Mouse (Mus musculus) gastrocnemius, adult 8-10 months (tissue): ENCODE measurements at regions not wholly inside any gene's neighbourhood (a gene's known extent, or its start where the extent isn't known, plus 50 kb on each side); places are given as distances from the start of the nearest gene placed in this dataset.

Experiments used
- DNase-seq, 2 experiments: peaks; one replicate each; pipeline ENCODE4 v3.0.0; 2022; ENCODE audit warnings: low spot score in 2 of 2

- DNase-seq, result peak in 1 of 2 experiments; percentile 35
Measured at GRCm38 (mm10) chr12:79886494-79886893, 226.3 kb downstream of the Zfp36l1 start.

GRCm38 (mm10) chr12:79885286-79885685 is 227.5 kb downstream of the Zfp36l1 start:
- DNase-seq, result no peak

- no peak for DNase-seq
Measured at GRCm38 (mm10) chr12:79883651-79884050, 229.2 kb downstream of the Zfp36l1 start.

GRCm38 (mm10) chr12:79880751-79881261 is 232.0 kb downstream of the Zfp36l1 start:
- DNase-seq, result peak in 1 of 2 experiments; percentile 52

GRCm38 (mm10) chr12:79880346-79880745 is 232.5 kb downstream of the Zfp36l1 start:
- DNase-seq, result no peak

GRCm38 (mm10) chr12:79879918-79880273 is 232.9 kb downstream of the Zfp36l1 start:
- peak in 1 of 2 experiments; percentile 45 for DNase-seq

- DNase-seq, result peak; percentile 54 to 61
Measured at GRCm38 (mm10) chr12:79879093-79879917, 233.5 kb downstream of the Zfp36l1 start.

GRCm38 (mm10) chr12:79878766-79879092 is 234.1 kb downstream of the Zfp36l1 start:
- DNase-seq, result no peak

- DNase-seq, result peak in 1 of 2 experiments; percentile 3
Measured at GRCm38 (mm10) chr12:79878163-79878562, 234.7 kb downstream of the Zfp36l1 start.

- no peak for DNase-seq
Measured at GRCm38 (mm10) chr12:79874333-79874732, 238.5 kb downstream of the Zfp36l1 start.

- DNase-seq, result peak; percentile 65 to 74
Measured at GRCm38 (mm10) chr12:79865179-79865552, 247.6 kb downstream of the Zfp36l1 start.

GRCm38 (mm10) chr12:79864346-79865178 is 248.3 kb downstream of the Zfp36l1 start:
- peak in 1 of 2 experiments; percentile 53 for DNase-seq
